Mouse (Mus musculus) megakaryocyte, adult 5-6 weeks (primary cell): ENCODE measurements around the gene Adgrd1. TPM values are rescaled to one million over a fixed set of nuclear protein-coding genes. Genes with fewer than 3 reads are reported as not detected.

ENCODE experiments used
- ATAC-seq: 2 replicates; pipeline ENCODE4 v1.8.0; 2016; ENCODE audit warnings: mild to moderate bottlenecking, inconsistent platforms; ENCODE audit not compliant: poor library complexity, severe bottlenecking
- total RNA-seq, 2 experiments: library from RNA; stranded (forward) in 1 of 2; stranded (reverse) in 1 of 2; fragments of 153-499, 151-499 nt in 1 of 2; fragments of 221-1000, 200-1000 nt in 1 of 2; gene quantifications; 2 replicates each; pipeline versions ENCODE4 v1.2.3 to v1.2.4; 2015 to 2017

The Adgrd1 gene
- total RNA-seq (2015), result 0.07 TPM in 1 of 2 replicates, not detected in the other
- not detected in 2 replicates for total RNA-seq (2017)

DNA sequence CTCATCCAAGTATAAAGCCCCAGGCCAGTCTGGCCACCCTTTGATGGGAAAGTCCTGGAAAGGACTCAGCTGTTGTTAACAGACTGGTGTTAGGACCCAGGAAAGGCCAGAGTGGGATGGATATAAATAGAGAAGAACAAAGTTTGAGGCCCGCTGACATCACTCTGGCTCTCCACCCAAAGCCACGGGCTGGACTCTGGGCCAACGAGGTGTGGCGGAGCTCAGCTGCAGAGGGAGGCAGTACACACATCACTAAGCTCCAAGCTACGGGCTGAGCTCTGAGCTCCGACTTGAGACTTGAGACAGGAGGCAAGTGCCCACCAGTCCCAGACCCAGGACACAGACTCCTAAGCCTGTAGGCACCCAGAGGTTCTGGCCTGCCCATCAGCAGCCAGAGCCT is at the start of gene Adgrd1:
TSS of gene Adgrd1 (plus strand) at position 240 of the 400 bp plus-strand sequence.
- no peak for ATAC-seq

GRCm38 (mm10) chr5:129049372-129049771 is 47.2 kb upstream of the Adgrd1 start:
- ATAC-seq, result no peak

DNA sequence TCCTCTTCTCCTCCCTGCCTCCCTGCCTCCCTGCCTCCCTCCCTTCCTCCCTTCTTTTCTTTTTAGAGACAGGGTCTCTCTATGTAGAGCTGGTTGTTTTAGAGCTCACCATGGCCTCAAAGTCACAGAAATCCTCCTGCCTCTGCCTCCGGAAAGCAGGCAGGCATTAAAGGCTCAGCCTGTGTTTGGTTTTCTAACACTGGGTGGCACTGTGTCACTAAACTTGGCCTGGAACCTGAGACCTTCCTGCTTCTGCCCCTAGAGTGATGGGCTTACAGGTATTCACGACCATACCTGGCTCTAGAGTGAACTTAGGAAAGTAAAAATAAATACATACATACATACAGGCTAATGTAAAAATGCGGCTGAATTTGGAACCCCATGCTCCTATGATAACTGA is 44.6 kb upstream of the Adgrd1 start:
- ATAC-seq, result no peak

- no peak for ATAC-seq
These were observed 43.8 kb upstream of the Adgrd1 start for GRCm38 (mm10) chr5:129052636-129053355.

GRCm38 (mm10) chr5:129054675-129055284 is 41.8 kb upstream of the Adgrd1 start:
- no peak for ATAC-seq

GRCm38 (mm10) chr5:129059116-129059515 is 37.4 kb upstream of the Adgrd1 start:
- no peak for ATAC-seq

DNA sequence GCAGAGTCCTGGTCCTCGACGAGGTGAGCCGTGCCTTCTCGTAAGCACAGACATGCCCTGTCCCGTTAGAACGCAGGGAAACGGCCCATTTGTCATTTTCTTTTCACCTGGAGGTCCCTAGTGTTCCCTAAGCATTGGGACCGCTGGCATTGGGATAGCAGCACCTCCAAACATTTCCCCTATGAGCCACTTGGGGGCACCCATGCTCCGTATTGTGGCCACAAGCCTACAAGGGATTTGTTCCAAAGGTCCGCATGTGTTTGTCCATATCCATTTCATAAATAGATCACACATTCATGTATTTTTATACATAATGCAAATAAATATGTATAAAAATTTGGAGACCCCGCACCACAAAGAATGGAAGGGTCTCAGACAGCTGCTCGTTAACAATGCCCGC is 35.0 kb upstream of the Adgrd1 start:
- ATAC-seq, result no peak

DNA sequence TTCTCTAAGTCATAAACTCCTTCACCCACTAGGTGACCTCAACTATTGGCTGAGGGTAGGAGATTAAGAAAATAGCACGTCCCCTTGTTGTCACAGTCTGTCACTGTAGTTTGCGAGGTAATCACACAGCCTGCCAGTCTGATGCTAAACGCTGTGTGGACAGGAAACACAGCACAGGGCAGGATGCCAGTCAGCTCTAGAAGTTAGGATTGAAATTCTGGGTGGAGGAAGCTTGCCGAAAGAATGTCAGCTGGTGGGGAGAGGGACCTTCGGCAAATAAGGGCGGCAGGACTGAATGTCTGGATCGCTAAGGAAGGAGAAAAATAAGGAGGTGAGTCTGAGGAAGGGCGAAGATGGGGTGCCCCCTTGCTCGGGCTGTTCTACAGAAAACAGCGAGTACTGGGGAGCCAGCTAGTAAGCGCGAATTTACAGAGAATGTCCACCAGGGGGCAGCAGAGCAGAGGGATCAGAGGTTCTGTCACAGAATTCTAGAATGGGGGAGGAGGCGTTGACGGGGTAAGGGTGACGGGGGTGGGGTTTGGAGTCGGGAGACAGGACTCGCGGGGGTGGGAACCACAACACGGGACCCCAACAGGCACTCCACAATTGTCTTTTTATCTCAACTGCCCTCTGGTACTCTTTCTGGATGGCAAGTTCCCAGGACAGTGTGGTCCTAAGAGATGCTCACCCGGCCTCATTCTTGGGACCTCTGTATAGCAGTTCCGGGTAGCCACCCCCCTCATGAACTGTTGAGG is 33.3 kb upstream of the Adgrd1 start:
- peak; percentile 74 for ATAC-seq

DNA sequence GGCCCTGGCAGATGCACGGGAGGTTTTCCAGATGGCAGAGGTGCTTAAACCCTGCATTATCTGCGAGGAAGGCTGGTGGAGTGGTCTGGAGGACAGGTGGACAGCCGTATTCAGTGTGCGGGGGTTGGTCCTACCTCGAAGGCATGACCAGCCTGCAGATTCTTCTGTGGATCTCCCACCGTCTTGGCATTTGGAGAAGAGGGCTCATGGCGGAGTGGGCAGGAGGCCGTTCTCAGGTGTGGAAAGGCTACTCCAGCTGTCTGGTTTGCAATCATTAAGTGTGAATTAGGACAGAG is 32.8 kb upstream of the Adgrd1 start:
- ATAC-seq, result no peak

DNA sequence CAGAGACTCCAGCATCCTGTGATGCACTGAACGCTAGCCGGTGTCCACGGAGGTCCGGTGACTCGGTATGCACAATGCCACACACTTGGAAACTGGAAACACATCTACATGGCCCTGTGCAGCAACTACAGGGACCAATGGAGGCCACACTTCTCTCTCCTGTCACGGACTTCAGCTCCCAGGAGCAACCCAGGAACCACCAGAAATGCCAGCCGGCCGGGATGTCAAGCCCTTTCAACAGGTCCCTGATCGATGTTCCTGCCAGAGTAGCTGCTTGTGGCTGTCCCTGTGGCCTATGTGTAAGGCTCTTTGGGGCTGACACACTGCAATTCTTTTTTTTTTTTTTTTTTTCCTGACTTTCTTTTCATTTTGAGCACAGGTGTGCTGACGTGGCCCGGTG is 32.4 kb upstream of the Adgrd1 start:
- no peak for ATAC-seq

DNA sequence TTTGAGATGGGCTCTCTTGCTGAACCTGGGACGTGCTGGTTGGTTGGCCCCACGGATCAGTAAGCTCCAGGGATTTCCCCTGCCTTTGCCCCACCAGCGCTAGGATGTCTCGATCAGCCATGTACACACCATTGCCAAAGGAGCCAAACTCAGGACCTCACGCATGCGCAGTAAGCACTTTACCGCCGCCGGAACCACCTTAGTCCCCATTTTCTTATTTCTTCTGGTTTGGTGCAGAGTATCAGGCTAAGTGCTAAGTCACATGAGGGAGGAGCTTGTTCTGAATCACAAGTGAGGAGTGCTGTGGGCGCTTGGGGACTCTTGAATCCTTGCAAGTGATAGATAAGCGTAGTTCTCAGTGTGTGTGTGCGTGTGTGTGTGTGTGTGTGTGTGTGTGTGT is 31.2 kb upstream of the Adgrd1 start:
- ATAC-seq, result no peak

DNA sequence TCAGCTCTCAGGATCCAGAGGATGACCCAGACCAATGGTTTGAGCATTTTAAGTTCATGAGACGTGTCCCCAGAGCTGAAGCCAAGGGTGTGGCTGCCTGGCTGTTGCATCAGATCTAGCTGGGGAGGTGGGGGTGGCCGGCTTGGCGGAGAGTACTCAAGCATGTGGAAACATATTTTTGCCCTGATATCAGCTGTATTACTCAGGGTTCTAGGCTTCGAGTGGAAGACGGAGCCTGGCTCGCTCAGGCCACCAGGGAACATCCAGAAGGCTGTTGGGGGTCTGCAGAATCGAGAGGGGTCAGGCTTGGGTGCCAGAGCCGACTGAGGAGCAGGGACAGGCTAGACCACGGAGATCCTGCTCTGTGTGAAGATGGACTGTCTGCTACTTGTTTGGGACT is 30.6 kb upstream of the Adgrd1 start:
- ATAC-seq, result no peak

GRCm38 (mm10) chr5:129066541-129067230 is 29.9 kb upstream of the Adgrd1 start:
- no peak for ATAC-seq

DNA sequence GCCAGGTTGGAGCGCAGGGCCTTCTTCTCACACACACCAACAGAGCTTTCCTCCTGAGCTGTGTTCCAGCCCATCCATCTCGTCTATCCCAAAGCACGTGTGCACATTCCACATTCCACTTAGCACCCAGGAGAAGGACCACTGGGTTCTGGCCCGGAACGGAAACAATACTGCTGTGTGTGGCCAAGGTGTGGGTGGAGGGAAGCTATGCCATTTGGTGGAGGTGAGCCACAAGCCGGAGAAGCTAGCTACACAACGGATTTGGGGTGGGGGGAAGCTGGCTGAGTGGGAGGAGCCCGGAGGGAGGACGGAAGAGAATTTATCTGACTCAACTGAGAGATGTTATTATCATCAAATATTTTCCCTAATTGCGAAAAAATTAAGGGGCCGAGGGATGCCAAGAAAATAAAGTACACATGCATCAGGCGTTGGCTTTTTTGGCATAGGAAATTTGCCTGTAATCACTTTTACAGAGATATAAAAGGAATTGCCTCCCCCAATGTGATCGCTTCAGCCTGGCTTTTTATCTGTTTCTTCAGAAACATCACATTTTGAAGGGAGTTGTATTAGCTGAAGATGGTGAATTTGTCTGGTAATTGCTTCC is 29.2 kb upstream of the Adgrd1 start:
- no peak for ATAC-seq

DNA sequence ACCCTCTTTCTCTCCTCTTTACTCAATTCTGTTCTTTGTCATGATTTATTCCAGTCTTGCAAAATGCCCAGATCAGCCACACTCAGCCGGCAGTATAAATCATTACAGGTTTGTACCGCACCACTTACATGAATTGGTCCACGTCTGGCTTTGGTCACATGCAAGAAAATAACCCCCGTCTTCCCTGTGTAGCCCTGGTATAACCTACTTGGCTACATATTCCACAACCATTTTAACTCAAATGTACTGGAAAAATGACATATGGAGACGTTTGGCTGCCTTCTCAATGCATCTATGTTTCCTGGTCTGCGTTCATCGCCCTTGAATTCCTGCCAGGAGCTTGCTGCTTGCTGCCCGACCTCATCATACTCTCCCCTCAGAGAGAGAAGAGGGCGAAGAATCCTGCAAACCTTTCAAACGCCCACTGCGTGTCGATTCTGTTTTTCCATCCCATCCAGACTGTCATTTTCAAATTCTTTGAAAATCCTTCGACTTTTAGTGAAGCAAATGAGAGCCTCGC is 24.7 kb upstream of the Adgrd1 start:
- no peak for ATAC-seq

DNA sequence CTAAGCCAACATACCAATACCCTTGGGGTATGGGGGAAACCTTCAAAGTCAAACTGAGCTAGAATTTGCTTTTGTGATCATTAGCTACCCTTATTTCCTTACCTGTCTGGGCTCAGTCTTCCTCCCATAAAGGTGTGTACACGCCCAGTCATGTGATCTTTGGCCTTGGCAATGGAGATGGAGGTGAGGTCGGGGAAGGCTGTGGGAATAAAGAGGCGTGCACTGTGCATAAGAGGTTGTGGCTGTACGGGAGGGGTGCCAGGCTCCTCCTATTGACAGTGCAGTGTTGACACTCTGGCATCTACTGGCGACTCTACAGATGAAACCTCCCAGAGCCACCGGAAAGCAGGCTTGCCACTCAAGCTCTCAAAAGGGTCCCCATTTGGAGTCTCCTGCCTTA is 23.1 kb upstream of the Adgrd1 start:
- ATAC-seq, result no peak

DNA sequence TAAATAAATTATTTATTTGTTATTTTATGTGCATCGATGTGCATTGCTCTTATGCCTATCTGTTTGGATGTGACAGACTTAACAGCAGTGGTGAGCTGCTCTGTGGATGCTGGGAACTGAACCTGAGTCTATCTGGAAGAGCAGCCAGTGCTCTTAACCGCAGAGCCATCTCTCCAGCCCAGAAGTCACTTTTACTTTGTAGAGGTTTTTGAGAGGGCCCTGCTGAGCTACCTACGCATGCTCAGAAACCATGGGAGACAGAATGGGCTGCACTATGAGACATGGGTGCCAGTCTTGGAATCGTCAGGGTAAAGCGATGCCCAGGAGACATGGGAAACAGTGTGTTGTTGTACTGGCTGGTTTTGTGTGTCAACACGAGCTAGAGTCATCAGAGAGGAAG is 20.5 kb upstream of the Adgrd1 start:
- ATAC-seq, result no peak

DNA sequence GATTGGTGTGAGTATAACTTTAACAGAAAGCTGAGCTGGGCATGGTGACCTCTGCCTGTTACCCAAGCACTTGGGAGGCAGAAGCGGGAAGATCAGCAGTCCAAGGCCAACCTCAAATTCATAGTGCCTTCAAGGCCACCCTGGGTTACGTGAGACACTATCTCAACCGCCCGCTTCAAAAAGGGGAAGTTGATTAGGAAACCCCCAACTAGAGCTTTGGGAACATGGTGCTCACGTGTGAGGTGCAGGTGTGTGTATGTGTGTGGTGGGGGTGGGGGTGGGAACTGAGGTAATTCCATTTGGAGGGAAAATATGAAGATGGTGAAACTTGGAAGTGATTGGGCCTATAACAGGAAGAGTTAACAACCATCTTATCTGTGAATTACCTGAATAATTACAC is 19.3 kb upstream of the Adgrd1 start:
- ATAC-seq, result peak; percentile 85

DNA sequence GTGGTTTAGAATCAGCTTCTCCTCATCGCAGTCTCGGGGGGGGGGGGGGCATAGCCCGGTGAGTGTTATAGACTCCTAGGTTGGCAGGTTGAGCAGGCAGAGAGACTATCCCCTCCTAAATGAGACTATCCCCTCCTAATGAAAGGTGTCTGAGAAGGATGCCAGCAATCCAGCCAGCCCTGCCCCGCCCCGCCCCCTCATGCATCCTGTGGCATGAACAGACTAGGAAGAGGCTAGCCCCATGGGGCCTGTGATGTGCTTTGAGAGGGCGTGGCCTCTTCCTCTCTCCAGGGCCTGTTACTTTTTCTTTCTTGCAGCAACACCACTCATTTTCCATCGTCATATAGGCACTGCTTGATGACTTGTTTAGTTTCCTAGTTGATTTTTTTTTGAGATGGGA is 15.0 kb upstream of the Adgrd1 start:
- no peak for ATAC-seq

- ATAC-seq, result no peak
These were observed 11.4 kb upstream of the Adgrd1 start for GRCm38 (mm10) chr5:129085153-129085552.
